Mouse (Mus musculus): ENCODE data around the gene Slit3. TPM values are rescaled to one million over a fixed set of nuclear protein-coding genes. Genes with fewer than 3 reads are reported as not detected.
A peak's percentile ranks its signal among the peaks of the same experiment; 100 is the strongest.

Slit3 gene
- total RNA-seq, 2 experiments from 2014 or later = 28.7 to 31.3 TPM

DNA sequence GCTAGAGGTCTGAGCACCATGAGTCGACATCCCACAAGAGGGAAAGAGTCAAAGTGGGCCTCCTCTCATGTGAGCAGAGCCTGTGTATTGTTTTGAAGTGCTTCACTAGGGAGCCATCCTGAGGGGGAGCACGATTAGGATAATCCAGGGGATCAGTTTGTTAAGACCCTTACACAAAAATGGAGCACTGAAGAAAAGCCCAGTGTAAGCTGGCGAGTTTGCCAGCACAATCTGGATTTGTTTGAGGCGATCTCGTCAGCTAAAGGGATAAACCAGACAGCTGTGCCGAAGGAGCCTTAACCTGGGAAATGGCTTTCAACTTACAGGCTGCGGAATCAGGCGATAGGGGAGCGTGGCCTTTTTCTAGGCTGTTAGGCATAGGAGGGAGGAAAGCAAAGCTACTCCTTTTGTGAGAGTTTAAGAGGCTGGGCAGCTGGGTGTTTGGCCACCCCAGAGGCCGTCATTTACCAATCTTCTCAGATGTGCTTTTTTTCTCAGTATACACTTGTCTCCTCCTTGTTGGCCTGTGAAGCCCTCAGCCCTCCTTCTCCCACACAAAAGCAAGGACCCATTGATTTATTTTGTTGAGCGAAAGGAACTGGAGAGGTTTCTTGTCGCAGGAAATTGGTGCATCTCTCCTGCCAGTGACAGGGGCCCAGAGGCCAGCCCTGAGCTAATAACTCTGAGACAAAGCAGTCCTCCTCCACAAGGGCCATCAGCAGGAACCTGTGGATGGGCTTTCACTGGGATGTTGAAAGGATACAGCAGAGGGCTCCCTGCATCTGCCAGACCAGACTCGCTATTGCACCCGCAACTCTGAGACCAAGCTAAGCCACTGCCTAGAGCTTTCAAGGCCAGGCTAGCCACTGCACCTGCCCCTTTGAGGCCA lies 472.4 kb downstream of the Slit3 start:
- no peak for DNase-seq

DNA sequence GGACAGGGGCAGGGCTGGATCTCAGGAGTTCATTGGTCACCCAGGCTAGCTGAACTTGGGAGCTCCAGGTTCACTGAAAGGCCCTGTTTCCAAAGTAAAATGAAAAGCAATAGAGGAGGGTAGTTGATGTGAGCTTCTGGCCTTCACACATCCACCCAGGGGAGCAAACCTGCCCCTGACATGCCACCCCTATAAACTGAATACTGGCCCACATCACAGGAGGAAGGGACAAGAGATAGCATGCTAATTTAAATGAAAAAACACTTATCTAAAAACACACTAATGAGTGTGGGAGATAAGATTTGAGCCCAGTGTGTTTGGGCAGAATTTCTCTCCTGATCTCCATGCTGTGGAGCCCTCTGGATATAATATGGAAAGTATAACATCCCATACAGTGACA lies 475.0 kb downstream of the Slit3 start:
- no peak for DNase-seq

DNA sequence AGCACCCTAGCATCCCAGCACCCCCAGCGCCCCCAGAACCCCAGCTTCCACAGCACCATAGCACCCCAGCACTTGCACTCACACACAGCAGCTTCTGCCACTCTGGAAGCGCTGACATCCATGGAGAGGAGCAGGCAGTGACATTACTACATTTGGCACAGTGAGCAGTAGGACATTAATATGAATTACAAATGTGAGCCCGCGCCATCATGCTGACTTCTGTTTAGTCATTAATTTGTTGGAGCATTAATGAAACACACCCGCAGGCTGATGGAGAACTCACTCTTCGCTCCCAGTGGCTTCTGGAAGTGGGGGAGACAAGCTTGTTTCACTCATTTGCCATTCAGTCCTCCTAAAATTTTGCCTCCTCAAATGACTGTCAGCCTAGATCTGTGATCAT lies 476.9 kb downstream of the Slit3 start:
- DNase-seq = no peak

DNA sequence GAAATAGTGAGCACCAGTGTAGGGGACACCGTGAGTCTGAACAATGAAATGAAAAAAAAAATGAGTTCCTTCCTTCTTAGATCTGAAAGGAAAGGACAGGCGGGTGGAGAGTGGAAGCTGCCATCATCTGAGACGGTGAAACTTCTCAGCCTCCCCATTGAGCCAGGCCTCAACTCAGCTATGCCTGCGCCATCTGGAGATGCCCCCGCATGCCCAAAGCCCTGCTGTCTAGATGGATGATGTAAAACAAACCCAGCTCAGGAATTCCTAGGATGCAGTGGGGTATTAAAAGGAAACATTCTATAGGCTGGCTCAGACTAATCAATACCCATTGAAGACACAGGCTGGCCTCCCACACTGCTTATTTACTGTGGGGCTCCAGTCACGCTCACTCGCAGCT lies 477.7 kb downstream of the Slit3 start:
- DNase-seq = no peak

GRCm38 (mm10) chr11:35601652-35602240 lies 480.7 kb downstream of the Slit3 start:
- DNase-seq = no peak

DNA sequence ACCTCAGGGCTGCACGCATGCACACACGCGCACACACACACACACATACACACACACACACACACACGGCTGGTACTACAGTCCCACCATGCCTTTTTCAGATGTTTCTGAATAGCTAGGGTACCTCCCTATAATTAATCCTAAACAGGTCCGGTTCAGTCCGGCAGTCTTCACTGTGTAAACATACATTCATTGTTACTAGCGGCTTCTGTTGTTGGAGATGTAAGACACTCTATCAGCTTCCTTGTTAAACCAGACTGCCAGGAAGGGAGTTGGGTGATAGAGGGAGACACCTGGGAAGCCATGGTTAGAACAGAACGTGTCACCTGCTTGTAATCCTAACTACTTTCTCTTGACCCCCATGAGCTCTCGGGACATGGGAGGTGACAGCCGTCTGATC lies 481.6 kb downstream of the Slit3 start:
- no peak for DNase-seq

- DNase-seq = peak; percentile 25
Observed at GRCm38 (mm10) chr11:35603946-35604345, 482.9 kb downstream of the Slit3 start.

- no peak for DNase-seq
Observed at GRCm38 (mm10) chr11:35604848-35605790, 484.1 kb downstream of the Slit3 start.

- DNase-seq = no peak
Observed at GRCm38 (mm10) chr11:35607191-35607590, 486.2 kb downstream of the Slit3 start.

DNA sequence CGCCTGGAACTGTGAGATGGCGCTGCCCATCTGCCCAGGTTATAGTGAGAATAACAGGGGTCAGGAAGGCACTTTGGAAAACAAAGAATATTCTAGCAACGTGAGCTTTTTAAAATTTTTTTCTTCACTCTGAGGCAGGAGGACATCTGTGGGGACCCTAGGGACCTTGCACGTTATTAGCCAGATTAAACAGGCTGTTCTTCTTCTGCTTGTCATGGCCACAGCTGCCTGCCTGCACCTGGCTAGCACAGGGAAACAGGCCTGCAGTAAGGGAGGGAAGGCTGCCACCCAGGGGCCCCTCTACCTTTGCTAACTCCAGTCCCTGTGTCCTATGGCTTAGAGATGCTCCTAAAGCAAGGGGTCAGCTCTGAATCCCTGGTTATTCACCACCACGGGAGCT lies 487.8 kb downstream of the Slit3 start:
- DNase-seq = no peak

- DNase-seq = no peak
Observed at GRCm38 (mm10) chr11:35612262-35612896, 491.4 kb downstream of the Slit3 start.

DNA sequence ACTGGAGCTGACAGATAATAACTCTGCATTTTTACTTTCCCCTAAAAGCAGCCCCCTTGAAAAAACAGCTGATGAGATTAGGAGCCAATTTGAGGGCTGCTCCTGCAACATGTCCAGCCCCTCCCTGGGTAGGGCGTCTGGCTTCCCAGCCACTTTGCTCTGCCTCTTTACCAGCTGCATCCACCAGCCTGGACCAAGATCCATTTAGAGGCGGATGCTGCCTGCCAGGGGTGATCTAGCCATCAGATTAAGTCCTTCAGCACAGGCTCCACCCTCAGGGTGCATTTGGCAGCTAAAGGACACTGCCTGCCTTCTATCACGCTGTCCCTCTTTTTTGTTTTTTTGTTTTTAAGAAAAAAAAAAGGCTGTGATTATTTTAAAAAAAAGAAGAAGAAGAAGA lies 493.5 kb downstream of the Slit3 start:
- DNase-seq = no peak

DNA sequence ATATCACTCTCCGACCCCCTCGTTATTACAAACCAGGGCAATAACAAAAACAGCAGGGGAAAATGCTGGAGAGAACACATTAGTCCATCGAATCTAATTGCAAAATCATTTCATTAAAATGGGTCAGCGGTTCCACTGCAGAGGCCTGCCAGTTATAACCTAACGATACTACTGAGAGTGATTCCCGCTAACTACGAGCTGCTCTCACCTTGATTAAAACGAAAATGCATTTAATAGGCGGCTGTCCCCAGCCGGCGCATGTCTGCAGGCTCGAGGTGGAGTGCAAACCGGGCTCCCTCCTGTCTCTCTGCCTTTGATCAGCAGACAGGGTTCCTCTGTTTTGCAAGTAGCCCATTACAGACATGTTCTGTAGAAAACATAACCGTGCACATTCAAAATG lies 498.4 kb downstream of the Slit3 start:
- no peak for DNase-seq

DNA sequence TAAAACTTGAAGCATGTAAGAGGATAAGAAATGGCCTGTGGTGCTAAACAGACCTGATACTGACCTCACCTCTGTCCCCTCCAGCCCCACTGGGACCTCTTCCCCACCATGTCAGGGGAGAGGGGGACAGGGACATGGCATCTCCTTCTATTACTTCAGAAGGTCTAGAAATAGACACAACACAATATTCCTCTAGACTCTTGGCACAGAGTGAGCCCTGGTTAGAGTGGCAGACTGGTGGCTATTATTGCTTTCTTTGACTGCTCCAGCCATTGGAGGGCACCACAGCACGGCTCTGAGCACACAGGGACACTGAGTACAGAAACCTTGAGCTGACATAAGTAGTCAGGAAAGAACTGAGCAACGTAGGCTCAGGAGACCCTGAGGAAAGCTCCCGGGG lies 501.7 kb downstream of the Slit3 start:
- DNase-seq = no peak

DNA sequence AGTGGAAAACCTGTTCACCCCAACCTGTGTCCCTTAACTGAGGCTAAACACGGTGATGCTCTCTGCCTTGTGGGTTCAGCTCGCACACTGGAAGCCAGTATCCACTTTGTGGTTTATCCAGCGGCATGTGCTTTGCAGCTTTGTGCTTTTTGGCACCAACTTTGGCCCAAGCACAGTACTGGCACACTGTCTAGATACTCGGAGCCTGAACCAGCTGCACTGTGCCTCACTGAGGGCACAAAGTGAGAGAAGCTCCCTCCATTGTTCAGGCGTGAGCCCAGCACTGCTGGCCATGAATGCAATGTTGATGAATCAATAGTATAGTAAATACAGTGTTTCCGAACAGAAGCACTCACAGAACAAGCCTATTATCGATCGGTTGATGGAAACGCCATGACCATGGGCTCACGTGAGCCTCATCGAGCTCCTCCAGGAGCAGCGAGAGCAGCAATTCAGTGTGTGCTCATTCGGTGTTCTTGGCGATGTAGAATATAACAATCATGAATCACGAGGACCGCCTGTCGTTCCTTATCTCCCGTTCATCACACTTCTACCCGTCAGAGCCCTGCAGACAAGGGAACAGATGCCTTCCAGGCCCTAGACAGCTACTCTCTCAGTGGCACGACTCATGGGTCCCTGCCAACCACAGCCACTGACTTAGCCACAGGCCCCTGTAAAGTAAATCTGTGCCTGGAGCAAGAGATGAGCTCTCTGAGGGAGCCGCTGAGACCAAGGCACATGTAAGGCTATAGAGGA lies 503.7 kb downstream of the Slit3 start:
- no peak for DNase-seq

GRCm38 (mm10) chr11:35625576-35625975 lies 504.6 kb downstream of the Slit3 start:
- no peak for DNase-seq

GRCm38 (mm10) chr11:35626161-35626885 lies 505.3 kb downstream of the Slit3 start:
- DNase-seq = peak; percentile 54

DNA sequence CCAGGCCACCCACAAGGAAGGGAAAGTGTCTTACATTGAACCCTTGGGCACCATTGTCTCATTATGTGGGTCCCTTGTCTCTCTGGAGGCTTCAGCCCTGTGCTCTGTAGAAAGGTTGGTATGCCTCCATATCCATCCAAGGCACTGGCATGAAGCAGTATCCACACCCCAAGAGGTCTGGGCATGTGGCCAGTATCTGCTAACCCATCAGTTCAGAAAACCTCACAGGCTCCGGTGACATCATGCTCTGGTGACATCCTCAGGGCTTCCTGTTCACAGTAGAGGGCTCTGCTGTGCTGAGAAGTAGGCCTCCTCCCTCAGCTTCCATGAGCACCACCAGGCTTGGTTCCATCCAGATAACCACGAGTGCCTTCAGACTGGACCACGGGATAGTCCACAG lies 506.8 kb downstream of the Slit3 start:
- peak; percentile 69 for DNase-seq

GRCm38 (mm10) chr11:35632262-35632661 lies 511.2 kb downstream of the Slit3 start:
- DNase-seq = no peak

- DNase-seq = no peak
Observed at GRCm38 (mm10) chr11:35637102-35637501, 516.1 kb downstream of the Slit3 start.

DNA sequence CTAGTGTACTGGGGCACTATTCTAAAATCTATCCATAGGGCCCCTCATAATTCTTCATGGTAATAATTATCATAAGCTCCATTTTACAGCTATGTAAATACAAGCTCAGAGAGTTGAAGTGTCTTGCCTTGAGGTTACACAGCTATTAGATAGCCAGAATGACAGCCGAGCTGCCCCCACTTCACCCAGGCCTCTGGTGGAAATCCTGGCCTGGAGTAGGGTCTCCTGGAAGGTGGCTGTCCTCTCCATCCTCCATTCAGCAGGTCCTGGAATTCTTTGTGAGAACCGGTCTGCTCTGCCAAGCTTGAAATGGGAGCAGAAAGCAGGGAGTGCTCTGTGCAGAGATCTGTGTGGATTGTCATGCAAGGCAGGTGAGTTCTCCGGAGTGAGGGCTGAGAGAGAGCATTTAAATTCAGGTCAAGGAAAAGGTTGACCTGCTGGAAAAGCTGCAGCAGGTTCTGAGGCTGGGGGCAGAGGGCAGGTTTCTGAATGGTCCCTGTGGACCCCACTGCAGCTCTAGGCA lies 517.9 kb downstream of the Slit3 start:
- DNase-seq = no peak
